Mouse (Mus musculus) thymus, adult 2 months (tissue): ENCODE results near the gene Pcsk5. TPM values are rescaled to one million over a fixed set of nuclear protein-coding genes. Genes with fewer than 3 reads are reported as not detected.

ENCODE experiments used
- DNase-seq: peaks from one replicate; pipeline ENCODE4 v3.0.0; 2021
- H3K27ac ChIP-seq: fragments of 200-500 bp; 2 replicates; pipeline ENCODE4 v1.5.1; 2012; ENCODE audit warnings: low read length, control low read depth; ENCODE audit not compliant: control insufficient read depth, insufficient read depth
- H3K27me3 ChIP-seq: fragments of 200-500 bp; 2 replicates; pipeline ENCODE4 v1.6.1; 2012; ENCODE audit warnings: mild to moderate bottlenecking, low read length, moderate library complexity, mixed read lengths; ENCODE audit not compliant: control insufficient read depth, insufficient read depth
- H3K36me3 ChIP-seq: fragments of 200-500 bp; 2 replicates; pipeline ENCODE4 v1.6.1; 2012; ENCODE audit warnings: mild to moderate bottlenecking, low read length, moderate library complexity; ENCODE audit not compliant: control insufficient read depth, insufficient read depth
- H3K4me1 ChIP-seq: fragments of 200-500 bp; replicated peaks from 2 replicates; pipeline ENCODE4 v1.6.1; 2012; ENCODE audit warnings: low read length; ENCODE audit not compliant: control insufficient read depth, insufficient read depth
- H3K4me3 ChIP-seq: fragments of 200-500 bp; 2 replicates; pipeline ENCODE4 v1.5.1; 2012; ENCODE audit warnings: mild to moderate bottlenecking, low read length, control low read depth, moderate library complexity; ENCODE audit not compliant: control insufficient read depth, insufficient read depth
- CTCF ChIP-seq: fragments of 200-500 bp; IDR thresholded peaks from 2 replicates; pipeline ENCODE4 v1.5.1; 2012; ENCODE audit warnings: mild to moderate bottlenecking, control low read depth, low read length, moderate library complexity, borderline replicate concordance; ENCODE audit not compliant: control insufficient read depth, poor library complexity, insufficient read depth; ENCODE audit errors: extremely low read depth
- POLR2A ChIP-seq: fragments of 200-500 bp; IDR thresholded peaks from 2 replicates; pipeline ENCODE4 v1.6.1; 2012; ENCODE audit warnings: mild to moderate bottlenecking, low read length, control low read depth, moderate library complexity; ENCODE audit not compliant: control insufficient read depth, poor library complexity, insufficient read depth; ENCODE audit errors: extremely low read depth
- WGBS: fragments of 180-500 bp; shearing (Covaris S2); methylation state at CpG from one replicate; pipeline ENCODE4 v1.1.7; 2018; 5-methylcytosine and 5-hydroxymethylcytosine counted together
- polyA plus RNA-seq: library from polyadenylated mRNA; depleted of rRNA; stranded (reverse); fragments of >200 nt; gene quantifications from 2 replicates; pipeline ENCODE4 v1.2.3, GENCODE M21; 2012

Gene Pcsk5
- polyA plus RNA-seq, 1 experiment = 0.58 TPM

DNA sequence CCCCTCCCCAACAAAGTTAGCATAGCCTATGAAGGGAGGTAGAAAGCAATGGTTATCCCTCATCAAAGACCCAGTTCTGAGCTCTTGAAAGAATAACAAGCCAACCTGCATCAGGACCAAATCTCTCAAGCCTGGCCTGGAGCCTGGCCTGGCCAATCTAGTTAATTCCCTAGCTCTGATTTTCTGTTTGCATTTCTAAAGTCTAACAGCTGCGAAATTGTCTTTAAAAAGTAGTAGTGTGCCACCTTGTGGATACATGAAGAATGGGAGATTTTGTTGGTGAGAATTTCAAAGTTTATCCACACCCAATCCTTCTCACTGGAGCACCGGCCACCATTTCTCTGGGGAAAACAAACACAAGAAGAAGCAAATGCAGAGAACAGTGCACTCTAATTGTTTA, 449.0 kb downstream of the Pcsk5 start:
- DNase-seq = no peak
- 29% methylated on average over 2 of the region's 2 CpGs for WGBS

DNA sequence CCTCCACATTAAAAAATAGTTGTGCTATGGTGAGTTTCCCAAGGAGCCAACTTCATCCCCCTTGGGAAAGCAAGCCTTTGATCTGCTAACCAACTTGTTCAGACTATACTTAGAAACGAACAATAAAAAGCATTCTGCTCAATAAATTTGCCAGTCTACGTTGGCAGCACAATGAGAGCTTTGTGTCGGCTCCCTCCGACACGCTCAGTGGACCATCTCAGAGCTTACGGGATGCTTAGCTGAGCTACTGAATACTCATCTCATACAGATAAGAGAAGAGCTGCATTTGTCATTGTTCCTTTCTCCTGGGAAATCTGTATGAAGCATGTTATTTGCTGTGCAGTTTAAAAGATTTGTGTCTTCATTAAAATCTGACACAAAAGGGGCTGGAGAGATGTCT, 451.0 kb downstream of the Pcsk5 start:
- Histone ChIP-seq H3K27me3 (no peaks in the 10 kb centered on the region), H3K27ac (no peak overlapping the region), H3K4me1 (no peaks in the 10 kb centered on the region), H3K4me3 (no peak overlapping the region), H3K36me3 (no peaks in the 10 kb centered on the region)
- TF ChIP-seq CTCF = no peak
- TF ChIP-seq POLR2A = no peak
- no peak for DNase-seq
- 90% methylated on average over 6 of the region's 6 CpGs for WGBS

More for the DNA sequence above, 449.0 kb downstream of the Pcsk5 start:
- no peaks in the 10 kb centered on the region for H3K36me3 ChIP-seq
- H3K4me1 ChIP-seq = no peaks in the 10 kb centered on the region
- TF ChIP-seq POLR2A (no peak), CTCF (no peak)
- no peaks in the 10 kb centered on the region for H3K27me3 ChIP-seq
- H3K4me3 ChIP-seq = no peak overlapping the region
- H3K27ac ChIP-seq = no peak overlapping the region

DNA sequence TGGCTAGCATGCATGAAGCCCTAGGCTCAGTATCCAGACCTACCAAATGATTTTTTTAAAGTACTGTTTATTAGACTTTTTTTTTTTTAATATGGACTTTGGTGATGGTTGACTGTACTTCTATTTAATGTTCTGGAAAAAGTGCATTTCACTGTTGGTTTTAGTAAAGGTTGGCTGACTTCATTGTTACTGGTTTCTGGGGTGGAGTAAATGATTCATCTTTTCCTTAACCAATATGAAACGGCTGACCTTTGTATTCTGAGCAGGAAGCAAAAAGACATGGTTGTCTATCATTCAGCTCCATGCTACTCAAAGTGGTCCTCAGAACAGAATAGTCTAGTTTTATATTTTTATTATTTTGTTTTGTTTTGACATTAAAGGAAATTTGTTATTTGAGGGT, 452.0 kb downstream of the Pcsk5 start:
- H3K36me3 ChIP-seq = no peaks in the 10 kb centered on the region
- DNase-seq = no peak
- WGBS = 76% methylated on average over 1 of the region's 1 CpGs
- TF ChIP-seq CTCF = no peak
- TF ChIP-seq POLR2A = no peak
- H3K4me3 ChIP-seq = no peak overlapping the region
- no peaks in the 10 kb centered on the region for H3K4me1 ChIP-seq
- no peaks in the 10 kb centered on the region for H3K27me3 ChIP-seq
- no peak overlapping the region for H3K27ac ChIP-seq

DNA sequence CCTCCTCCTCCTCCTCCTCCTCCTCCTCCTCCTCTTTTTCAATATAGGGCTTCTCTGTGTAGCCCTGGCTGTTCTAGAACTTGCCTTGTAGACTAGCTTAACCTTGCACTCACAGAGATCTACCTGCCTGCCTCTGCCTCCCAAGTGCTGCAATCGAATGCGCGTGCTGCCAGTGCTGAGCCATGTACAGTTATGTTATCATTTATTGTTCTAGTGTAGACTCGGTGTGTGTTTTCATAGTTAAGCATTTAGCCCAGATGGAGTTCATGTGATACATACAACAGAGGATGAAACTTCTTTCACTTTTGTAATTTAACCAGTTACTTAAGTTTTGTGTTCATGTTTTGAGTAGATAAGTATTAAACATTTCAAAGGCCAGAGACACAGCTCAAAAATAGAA, 452.4 kb downstream of the Pcsk5 start:
- Histone ChIP-seq H3K36me3 (no peaks in the 10 kb centered on the region), H3K4me3 (no peak overlapping the region), H3K27me3 (no peaks in the 10 kb centered on the region), H3K4me1 (no peaks in the 10 kb centered on the region), H3K27ac (no peak overlapping the region)
- no peak for DNase-seq
- TF ChIP-seq CTCF (no peak), POLR2A (no peak)
- WGBS = 99% methylated on average over 4 of the region's 4 CpGs

DNA sequence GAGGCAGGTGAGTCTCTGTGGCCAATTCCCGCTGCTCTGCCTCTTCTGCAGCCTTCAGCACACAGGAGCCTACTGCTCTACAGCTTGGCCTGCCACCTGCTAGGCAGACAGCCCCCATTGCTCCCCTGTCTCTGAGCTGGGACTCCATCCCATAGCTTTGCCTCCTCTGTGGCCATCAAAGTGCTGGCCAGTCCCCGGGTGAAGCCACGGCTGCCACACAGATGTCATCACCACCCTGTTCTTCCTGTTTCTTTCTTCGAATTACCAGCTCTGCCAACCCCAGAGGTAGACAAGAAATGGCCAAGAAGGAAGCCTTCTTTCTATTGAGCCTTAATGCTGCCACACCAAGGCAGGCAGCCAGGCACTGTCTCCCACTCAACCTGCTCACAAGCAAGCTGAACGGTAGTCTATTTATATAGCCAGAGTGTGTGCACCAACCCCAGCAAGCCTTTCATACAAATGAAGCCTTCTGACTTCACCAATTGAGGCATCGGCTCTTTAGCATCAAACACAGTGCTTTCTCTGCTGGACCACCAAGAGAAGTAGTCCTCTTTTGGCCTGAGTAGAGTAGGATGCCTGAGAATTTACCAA, 454.5 kb downstream of the Pcsk5 start:
- TF ChIP-seq POLR2A = no peak
- TF ChIP-seq CTCF = no peak
- Histone ChIP-seq H3K4me1 (no peaks in the 10 kb centered on the region), H3K27ac (no peak overlapping the region), H3K36me3 (no peaks in the 10 kb centered on the region), H3K4me3 (no peak overlapping the region), H3K27me3 (no peaks in the 10 kb centered on the region)
- DNase-seq = no peak
- WGBS = 36% methylated on average over 6 of the region's 6 CpGs
